Mouse (Mus musculus) intestine, embryonic 16.5 days (tissue): Measurements from ENCODE around the gene Olfr92. TPM values are rescaled to one million over a fixed set of nuclear protein-coding genes. Genes with fewer than 3 reads are reported as not detected.

Source experiments
- ATAC-seq: fragments of 200-750 bp; cut with Nextera tagmentation; 2 replicates; pipeline ENCODE4 v1.8.0; 2017; ENCODE audit warnings: moderate TSS enrichment, moderate library complexity
- H3K27ac ChIP-seq: fragments of 300-500 bp; sonication (generic); 2 replicates; pipeline ENCODE4 v1.5.1; 2014; ENCODE audit warnings: mild to moderate bottlenecking, low read length
- H3K27me3 ChIP-seq: fragments of 300-500 bp; sonication (generic); replicated peaks from 2 replicates; pipeline ENCODE4 v1.6.1; 2014; ENCODE audit warnings: low read length, control low read depth, mixed read lengths; ENCODE audit not compliant: control insufficient read depth, insufficient read depth
- H3K36me3 ChIP-seq: fragments of 300-500 bp; sonication (generic); 2 replicates; pipeline ENCODE4 v1.6.1; 2014; ENCODE audit warnings: low read length, control low read depth; ENCODE audit not compliant: control insufficient read depth, insufficient read depth
- H3K4me1 ChIP-seq: fragments of 300-500 bp; sonication (generic); 2 replicates; pipeline ENCODE4 v1.6.1; 2014; ENCODE audit warnings: low read length, control low read depth, mixed read lengths; ENCODE audit not compliant: control insufficient read depth, insufficient read depth
- H3K4me2 ChIP-seq: fragments of 300-500 bp; sonication (generic); 2 replicates; pipeline ENCODE4 v1.6.1; 2014; ENCODE audit warnings: low read depth, low read length, control low read depth
- H3K4me3 ChIP-seq: fragments of 300-500 bp; sonication (generic); 2 replicates; pipeline ENCODE4 v1.5.1; 2014; ENCODE audit warnings: mild to moderate bottlenecking, low read length
- H3K9ac ChIP-seq: fragments of 300-500 bp; sonication (generic); 2 replicates; pipeline ENCODE4 v1.6.1; 2014; ENCODE audit warnings: low read depth, low read length
- H3K9me3 ChIP-seq: fragments of 300-500 bp; sonication (generic); 2 replicates; pipeline ENCODE4 v1.6.1; 2016; ENCODE audit warnings: low read length, control low read depth; ENCODE audit not compliant: control insufficient read depth
- WGBS: fragments of 180-500 bp; shearing (Covaris S2); extraction: QIAGEN DNeasy Blood & Tissue Kit; methylation state at CpG from one replicate; pipeline ENCODE4 v1.1.7; 2014; 5-methylcytosine and 5-hydroxymethylcytosine counted together
- polyA plus RNA-seq: library from polyadenylated mRNA; unstranded; fragments of >200 nt; fragmentation: Nextera tagmentation; extraction: Ambion mirVana; gene quantifications from 2 replicates; pipeline ENCODE4 v1.2.1, GENCODE M21; 2015

The Olfr92 gene
- polyA plus RNA-seq, 1 experiment from 2014 or later = not detected

DNA sequence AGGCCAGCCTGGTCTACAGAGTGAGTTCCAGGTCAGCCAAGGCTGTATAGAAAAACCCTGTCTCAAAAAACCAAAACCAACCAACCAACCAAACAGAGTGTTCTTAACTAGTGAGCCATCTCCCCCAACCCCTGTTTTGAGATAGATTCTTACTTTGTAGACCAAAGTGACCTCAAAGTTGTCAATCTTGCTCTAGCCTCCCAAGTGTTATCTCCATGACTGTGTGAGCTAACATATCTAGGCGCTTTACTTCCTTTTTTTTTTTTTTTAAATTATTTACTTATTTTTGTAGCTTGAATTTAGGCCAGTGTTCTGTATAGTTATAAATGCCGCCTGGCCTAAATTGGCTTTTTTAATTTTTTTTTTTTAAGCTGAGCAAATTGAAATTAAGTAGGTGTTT, 53.9 kb downstream of the Olfr92 start:
- Histone ChIP-seq H3K4me1 (no peaks in the 10 kb centered on the region), H3K36me3 (no peaks in the 10 kb centered on the region), H3K27ac (no peak overlapping the region), H3K9me3 (no peaks in the 10 kb centered on the region), H3K27me3 (no peaks in the 10 kb centered on the region), H3K4me3 (no peak overlapping the region), H3K4me2 (no peak overlapping the region), H3K9ac (no peak overlapping the region)
- WGBS = 90% methylated on average over 2 of the region's 2 CpGs
- ATAC-seq = no peak

DNA sequence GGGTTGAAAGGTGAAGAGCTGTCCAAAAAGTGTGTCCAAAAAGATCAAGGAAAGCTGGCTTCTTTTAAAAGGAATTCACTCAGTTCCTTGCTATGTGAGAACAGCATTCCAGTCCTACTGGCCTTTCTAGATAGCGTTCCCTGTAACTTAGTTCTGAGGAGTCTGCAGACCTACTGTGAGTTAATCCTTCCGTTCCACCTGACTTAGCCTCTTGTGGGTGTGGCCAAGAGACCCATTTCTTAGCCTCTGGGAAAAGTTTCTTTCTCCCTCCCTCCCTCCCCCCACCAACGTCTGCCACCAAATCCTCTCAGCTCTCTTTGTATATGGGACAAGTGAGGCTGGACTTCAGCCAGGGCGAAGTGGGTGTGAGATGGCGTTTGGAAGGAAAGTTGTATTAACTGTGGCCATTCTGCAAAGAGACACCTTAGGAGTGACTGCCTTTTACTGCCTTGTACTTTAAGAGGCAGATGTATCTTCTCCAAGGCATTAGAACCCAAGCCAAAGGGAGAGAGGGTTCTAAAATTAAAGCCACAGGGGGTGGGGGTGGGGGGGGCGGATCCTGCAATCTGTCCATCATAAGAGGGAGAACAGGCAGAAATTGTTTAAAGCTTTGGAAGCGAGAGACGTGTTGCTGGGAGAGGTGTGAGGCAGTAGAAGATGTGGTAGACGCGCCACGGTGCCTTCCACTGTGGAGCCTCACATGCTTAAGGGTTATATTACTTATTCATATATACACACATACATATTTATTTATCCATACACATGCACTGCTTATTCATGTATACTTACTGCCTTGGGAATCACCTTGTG, 56.0 kb downstream of the Olfr92 start:
- Histone ChIP-seq H3K4me1 (no peaks in the 10 kb centered on the region), H3K36me3 (no peaks in the 10 kb centered on the region), H3K9ac (no peak overlapping the region), H3K27me3 (no peaks in the 10 kb centered on the region), H3K4me3 (no peak overlapping the region), H3K9me3 (no peaks in the 10 kb centered on the region), H3K27ac (no peak overlapping the region), H3K4me2 (no peak overlapping the region)
- no peak for ATAC-seq
- WGBS = 86% methylated on average over 11 of the region's 11 CpGs

DNA sequence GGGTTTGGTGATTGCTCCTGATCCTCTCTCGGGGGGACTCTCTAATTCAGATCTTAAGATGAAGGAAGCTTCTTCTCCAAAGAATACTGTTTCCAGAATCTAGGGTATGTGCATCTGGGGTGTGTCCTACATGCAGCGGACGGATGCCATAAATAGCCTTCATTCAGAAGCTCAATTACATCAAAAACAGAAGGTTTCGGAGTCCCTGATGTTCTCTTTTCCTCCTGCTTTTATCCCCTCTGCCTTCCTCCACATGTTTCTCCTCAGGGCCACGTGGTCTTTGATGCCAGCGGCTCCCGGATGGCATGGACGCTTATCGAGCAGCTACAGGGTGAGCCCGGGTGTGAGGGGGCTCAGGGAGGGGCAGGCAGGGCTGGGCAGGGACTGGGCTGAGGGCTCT, 56.8 kb downstream of the Olfr92 start:
- H3K27me3 ChIP-seq = no peaks in the 10 kb centered on the region
- WGBS = 83% methylated on average over 10 of the region's 10 CpGs
- ATAC-seq = no peak
- H3K9me3 ChIP-seq = no peaks in the 10 kb centered on the region
- no peak overlapping the region for H3K4me3 ChIP-seq
- H3K9ac ChIP-seq = no peak overlapping the region
- H3K4me1 ChIP-seq = no peaks in the 10 kb centered on the region
- H3K36me3 ChIP-seq = no peaks in the 10 kb centered on the region
- H3K4me2 ChIP-seq = no peak overlapping the region
- no peak overlapping the region for H3K27ac ChIP-seq

DNA sequence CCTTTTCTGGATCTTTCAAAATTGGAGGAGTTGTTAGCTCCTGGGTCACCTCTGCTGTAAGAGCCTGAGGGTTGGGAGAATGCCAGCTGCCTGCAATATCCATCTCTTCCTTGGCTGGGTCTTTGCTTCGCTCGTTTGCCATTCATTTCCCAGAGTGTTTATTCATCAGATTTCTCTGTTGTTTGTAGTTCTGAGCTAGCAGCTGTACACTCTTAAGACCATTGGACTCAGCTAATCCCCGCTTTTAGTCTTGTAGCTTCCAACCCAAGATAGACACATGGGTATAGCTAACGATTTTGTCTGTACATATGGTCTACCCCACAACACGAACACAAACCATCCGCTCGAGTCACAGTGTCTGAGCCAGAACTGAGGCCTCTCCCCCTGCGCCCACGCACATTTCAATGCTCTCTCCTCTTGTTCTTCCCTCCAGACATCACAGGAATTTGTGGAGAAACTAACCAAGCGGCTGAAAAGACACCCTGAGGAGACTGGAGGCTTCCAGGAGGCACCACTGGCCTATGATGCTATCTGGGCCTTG, 57.7 kb downstream of the Olfr92 start:
- Histone ChIP-seq H3K4me2 (no peak overlapping the region), H3K4me3 (no peak overlapping the region), H3K27me3 (no peaks in the 10 kb centered on the region), H3K36me3 (no peaks in the 10 kb centered on the region), H3K9me3 (no peaks in the 10 kb centered on the region), H3K9ac (no peak overlapping the region), H3K27ac (no peak overlapping the region), H3K4me1 (no peaks in the 10 kb centered on the region)
- 82% methylated on average over 10 of the region's 10 CpGs for WGBS
- ATAC-seq = no peak

DNA sequence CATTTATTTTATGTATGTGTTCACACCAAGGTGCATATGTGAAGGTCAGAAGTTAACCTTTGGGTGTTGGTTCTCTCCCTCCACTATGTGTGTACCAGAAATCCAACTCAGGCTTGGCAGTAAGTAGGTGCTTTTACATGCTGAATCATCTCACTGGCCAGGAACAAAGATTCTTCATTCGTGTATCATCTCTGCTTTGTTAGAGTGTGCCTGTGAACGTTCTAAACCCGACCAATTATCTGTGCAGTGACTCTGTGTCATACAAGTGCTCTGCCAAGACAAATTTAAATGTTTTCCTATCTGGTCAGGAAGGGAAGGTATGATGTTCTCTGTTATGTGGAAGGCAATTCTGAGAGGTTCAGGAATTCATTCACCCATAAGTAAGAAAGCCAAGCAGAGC, 58.5 kb downstream of the Olfr92 start:
- ATAC-seq = no peak
- no peaks in the 10 kb centered on the region for H3K9me3 ChIP-seq
- no peaks in the 10 kb centered on the region for H3K36me3 ChIP-seq
- H3K4me3 ChIP-seq = no peak overlapping the region
- no peak overlapping the region for H3K27ac ChIP-seq
- no peak overlapping the region for H3K9ac ChIP-seq
- H3K4me1 ChIP-seq = no peaks in the 10 kb centered on the region
- H3K4me2 ChIP-seq = no peak overlapping the region
- 87% methylated on average over 3 of the region's 3 CpGs for WGBS
- H3K27me3 ChIP-seq = no peaks in the 10 kb centered on the region

Other genes starting within 250 kb of the Olfr92 start
- 2.3 and 2.6 TPM in 2 replicates for gene Trim40, start 230.0 kb downstream of the Olfr92 start, polyA plus RNA-seq
- gene Trim31, start 222.0 kb downstream of the Olfr92 start, polyA plus RNA-seq = 63.1 and 69.7 TPM in 2 replicates
- gene Rnf39, start 177.2 kb downstream of the Olfr92 start, polyA plus RNA-seq = 1.8 and 2.4 TPM in 2 replicates
- 92.1 and 101 TPM in 2 replicates for gene Ppp1r11, start 168.3 kb downstream of the Olfr92 start, polyA plus RNA-seq
- 68.5 and 72.2 TPM in 2 replicates for gene Znrd1, start 161.5 kb downstream of the Olfr92 start, polyA plus RNA-seq
- 6.1 and 6.6 TPM in 2 replicates for gene Znrd1as, start 161.5 kb downstream of the Olfr92 start, polyA plus RNA-seq
- not detected in 2 replicates for gene 2410137M14Rik, start 138.9 kb downstream of the Olfr92 start, polyA plus RNA-seq
- 0.16 and 0.22 TPM in 2 replicates for gene H2-M5, start 130.6 kb downstream of the Olfr92 start, polyA plus RNA-seq
- gene Zfp57, start 118.9 kb downstream of the Olfr92 start, polyA plus RNA-seq = 41.3 and 43.2 TPM in 2 replicates
- not detected in 2 replicates for gene Mog, start 96.7 kb downstream of the Olfr92 start, polyA plus RNA-seq
- gene Gabbr1, start 74.1 kb downstream of the Olfr92 start, polyA plus RNA-seq = 5.4 and 6.2 TPM in 2 replicates
- not detected in 2 replicates for gene Olfr90, start 31.6 kb downstream of the Olfr92 start, polyA plus RNA-seq
- not detected in 2 replicates for gene Olfr91, start 21.8 kb downstream of the Olfr92 start, polyA plus RNA-seq
- gene Olfr93, start 41.4 kb upstream of the Olfr92 start, polyA plus RNA-seq = not detected in 2 replicates
- not detected in 2 replicates for gene Ubd, start 73.8 kb upstream of the Olfr92 start, polyA plus RNA-seq
- gene Olfr94, start 80.9 kb upstream of the Olfr92 start, polyA plus RNA-seq = not detected in 2 replicates
- not detected in 2 replicates for gene Olfr95, start 93.0 kb upstream of the Olfr92 start, polyA plus RNA-seq
- not detected in 2 replicates for gene Olfr96, start 100.1 kb upstream of the Olfr92 start, polyA plus RNA-seq
- gene Olfr97, start 117.2 kb upstream of the Olfr92 start, polyA plus RNA-seq = not detected in 2 replicates
- gene Olfr98, start 143.7 kb upstream of the Olfr92 start, polyA plus RNA-seq = not detected in 2 replicates
- gene H2-M3, start 150.1 kb upstream of the Olfr92 start, polyA plus RNA-seq = 5.1 and 5.2 TPM in 2 replicates
- gene Olfr99, start 163.4 kb upstream of the Olfr92 start, polyA plus RNA-seq = 0.10 TPM in 1 of 2 replicates, not detected in the other
- gene Olfr101, start 184.2 kb upstream of the Olfr92 start, polyA plus RNA-seq = not detected in 2 replicates
- gene Olfr102, start 197.0 kb upstream of the Olfr92 start, polyA plus RNA-seq = not detected in 2 replicates
- gene Olfr103, start 219.6 kb upstream of the Olfr92 start, polyA plus RNA-seq = not detected in 2 replicates
- not detected in 2 replicates for gene Olfr104-ps, start 239.5 kb upstream of the Olfr92 start, polyA plus RNA-seq